Mouse (Mus musculus) monocyte, adult 59 days (primary cell): ENCODE measurements around the gene Ptprz1. TPM values are rescaled to one million over a fixed set of nuclear protein-coding genes. Genes with fewer than 3 reads are reported as not detected.

Experiments used
- total RNA-seq, 2 experiments: library from RNA; stranded (reverse); gene quantifications; one replicate each; pipeline ENCODE4 v1.2.4; 2023

Gene Ptprz1
- not detected for total RNA-seq

DNA sequence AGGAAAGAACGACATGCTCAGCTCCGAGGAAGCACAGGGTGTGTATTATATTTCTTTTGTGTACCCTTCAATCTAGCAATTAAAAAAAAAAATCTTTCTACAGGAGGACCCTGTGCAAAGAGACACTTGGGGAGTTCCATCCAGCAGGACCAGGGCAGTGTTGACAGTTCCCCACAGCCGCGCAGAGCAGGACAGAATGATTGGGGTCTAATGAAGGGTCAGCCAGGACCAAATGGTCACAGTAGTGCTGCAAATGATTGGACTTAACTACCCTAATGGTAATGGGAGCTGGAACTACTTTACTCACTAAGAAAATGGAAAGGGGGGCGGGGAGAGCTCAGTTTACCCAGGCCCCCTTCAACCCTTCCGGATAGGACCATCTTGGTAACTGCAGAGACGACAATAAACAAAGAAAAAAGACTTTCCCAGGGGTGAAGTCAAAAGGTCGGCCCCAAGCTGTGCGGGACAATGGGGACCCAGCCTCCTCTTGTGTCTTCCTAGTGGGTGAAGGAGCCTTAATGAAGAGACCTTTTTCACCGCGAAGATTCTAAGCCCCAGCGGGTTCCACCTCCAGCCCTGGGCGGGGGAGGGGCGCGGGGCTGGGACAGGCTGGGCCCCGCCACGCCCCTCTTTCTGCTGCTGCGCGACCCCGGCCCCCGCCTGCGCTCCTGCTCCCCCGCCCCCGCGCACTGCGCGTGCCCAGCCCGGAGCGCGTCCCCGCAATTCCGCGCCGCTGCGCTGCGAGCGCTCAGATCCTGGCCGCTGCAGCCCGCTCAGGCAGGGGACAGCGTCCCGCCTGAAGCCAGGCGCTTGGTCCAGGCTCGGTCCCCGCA is at the start of gene Ptprz1:
Gene Ptprz1, plus strand, starts transcription at position 722 of the 833 bp plus-strand sequence.

